Mouse (Mus musculus) kidney, adult 2 months (tissue): ENCODE data around the gene Wfdc6a. TPM values are rescaled to one million over a fixed set of nuclear protein-coding genes. Genes with fewer than 3 reads are reported as not detected.
A peak's percentile ranks its signal among the peaks of the same experiment; 100 is the strongest.

Experiments
- DNase-seq: peaks from one replicate; pipeline ENCODE4 v3.0.0; 2021
- H3K27ac ChIP-seq: fragments of 200-500 bp; 2 replicates; pipeline ENCODE4 v1.5.1; 2012; ENCODE audit warnings: low read depth, low read length, control low read depth, inconsistent platforms; ENCODE audit not compliant: insufficient read depth
- H3K27me3 ChIP-seq: fragments of 200-500 bp; replicated peaks from 2 replicates; pipeline ENCODE4 v1.6.1; 2012; ENCODE audit warnings: mild to moderate bottlenecking, moderate library complexity, low read length, inconsistent platforms; ENCODE audit not compliant: control insufficient read depth, insufficient read depth
- H3K36me3 ChIP-seq: fragments of 200-500 bp; 2 replicates; pipeline ENCODE4 v1.6.1; 2012; ENCODE audit warnings: mild to moderate bottlenecking, moderate library complexity, low read length, inconsistent platforms; ENCODE audit not compliant: control insufficient read depth, insufficient read depth
- H3K4me1 ChIP-seq: fragments of 200-500 bp; 2 replicates; pipeline ENCODE4 v1.6.1; 2011; ENCODE audit warnings: low read length; ENCODE audit not compliant: control insufficient read depth, insufficient read depth
- H3K4me3 ChIP-seq: fragments of 200-500 bp; 2 replicates; pipeline ENCODE4 v1.5.1; 2011; ENCODE audit warnings: mild to moderate bottlenecking, low read depth, low read length, control low read depth; ENCODE audit not compliant: insufficient read depth
- CTCF ChIP-seq: fragments of 200-500 bp; conservative IDR thresholded peaks from 2 replicates; pipeline ENCODE4 v1.5.1; 2011; ENCODE audit warnings: low read depth, mild to moderate bottlenecking, control low read depth, low read length, moderate library complexity, mixed read lengths; ENCODE audit not compliant: insufficient read depth, insufficient read length
- POLR2A ChIP-seq: fragments of 200-500 bp; IDR thresholded peaks from one replicate; pipeline ENCODE4 v1.6.1; 2011; ENCODE audit warnings: low read depth, low read length, control low read depth
- WGBS: fragments of 180-500 bp; shearing (Covaris S2); methylation state at CpG from one replicate; pipeline ENCODE4 v1.1.7; 2018; 5-methylcytosine and 5-hydroxymethylcytosine counted together
- polyA plus RNA-seq: library from polyadenylated mRNA; depleted of rRNA; stranded (reverse); fragments of >200 nt; gene quantifications from 2 replicates; pipeline ENCODE4 v1.2.3, GENCODE M21; 2012

Wfdc6a gene
- polyA plus RNA-seq, 1 experiment, result not detected

DNA sequence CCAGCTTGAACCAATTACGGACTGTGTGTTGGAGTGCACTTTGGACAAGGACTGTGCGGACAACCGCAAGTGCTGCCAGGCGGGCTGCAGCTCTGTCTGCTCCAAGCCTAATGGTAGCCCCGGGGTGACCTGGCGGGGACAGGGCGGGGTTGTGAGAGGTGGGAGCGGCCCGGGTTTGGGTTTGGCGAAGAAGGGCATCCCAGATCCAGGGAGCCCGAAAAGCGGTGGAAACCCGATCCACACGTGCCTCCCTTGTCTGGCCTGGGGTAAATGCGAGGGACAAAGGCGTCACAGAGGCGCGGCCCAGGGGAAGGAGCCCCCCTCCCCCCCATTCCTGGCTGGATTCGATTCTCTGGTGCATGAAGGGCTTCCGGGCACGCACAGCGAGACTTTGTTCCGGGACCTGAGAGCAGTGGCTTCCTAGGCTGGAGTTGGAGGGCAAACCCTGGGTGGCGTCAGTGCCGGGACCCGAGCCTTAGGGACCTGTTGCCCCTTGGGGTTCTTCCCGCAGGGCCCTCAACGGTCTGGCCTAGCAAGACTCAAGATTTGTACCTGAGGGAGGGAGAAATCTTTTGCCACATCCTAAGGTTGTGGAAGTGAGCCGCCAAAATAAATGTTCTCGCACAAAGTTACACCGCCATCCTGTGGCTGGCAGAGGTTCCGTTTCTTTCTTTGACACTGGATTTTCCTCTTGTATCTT is 21.8 kb downstream of the Wfdc6a start:
- TF ChIP-seq POLR2A, result no peak
- TF ChIP-seq CTCF, result peak; percentile 54
- under 1% methylated on average over 32 of the region's 32 CpGs for WGBS
- H3K27me3 ChIP-seq, result no peaks in the 10 kb centered on the region
- H3K36me3 ChIP-seq, result no peaks in the 10 kb centered on the region
- peak overlapping the region; percentile 50 for H3K4me3 ChIP-seq
- H3K4me1 ChIP-seq, result no peaks in the 10 kb centered on the region
- peak overlapping the region; percentile 51; the same call in 1 of the 2 replicates for H3K27ac ChIP-seq
- DNase-seq, result peak; percentile 62

DNA sequence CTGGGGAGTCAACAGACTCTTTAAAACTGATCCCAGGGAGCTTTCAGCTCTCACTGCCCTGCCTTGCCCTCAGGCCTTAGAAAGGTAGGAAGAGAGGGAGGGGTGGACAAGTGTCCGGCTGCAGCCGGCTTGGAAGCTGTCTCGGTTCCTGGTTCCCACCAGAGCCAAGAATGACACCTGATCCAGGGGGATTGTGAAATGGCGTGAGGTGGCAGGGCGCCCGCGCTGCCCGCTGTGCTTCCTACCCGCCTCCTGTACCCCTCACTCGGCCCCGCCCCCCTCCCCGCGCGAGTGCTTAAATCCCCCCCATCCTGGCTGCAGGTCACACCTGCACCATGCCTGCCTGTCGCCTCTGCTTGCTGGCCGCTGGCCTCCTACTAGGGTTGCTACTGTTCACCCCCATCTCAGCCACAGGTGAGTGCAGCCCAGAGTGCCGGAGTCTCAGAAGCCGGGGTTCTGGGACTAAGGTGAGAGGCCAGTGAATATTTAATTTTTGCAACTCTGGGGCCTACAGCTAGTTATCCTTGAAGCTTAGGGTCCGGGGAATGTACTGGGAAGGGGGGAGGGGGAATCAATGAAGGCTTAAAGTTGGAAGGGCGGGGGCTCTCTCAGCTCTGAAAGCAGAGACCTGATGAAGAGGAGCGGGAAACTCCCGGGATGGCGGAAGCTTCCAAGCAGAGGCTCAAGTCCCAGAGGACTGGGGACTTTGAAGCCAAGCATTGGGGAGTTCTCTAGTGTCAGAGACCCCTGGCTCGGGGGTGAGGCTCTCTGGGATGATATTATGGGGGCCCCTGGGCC is 22.7 kb downstream of the Wfdc6a start, which contains the start of gene Wfdc2:
TSS of gene Wfdc2 (plus strand) at position 23 of the 798 bp plus-strand sequence.
- TF ChIP-seq POLR2A, result no peak
- no peak for TF ChIP-seq CTCF
- peak within 1 kb of the TSS; percentile 51 for H3K27ac ChIP-seq

DNA sequence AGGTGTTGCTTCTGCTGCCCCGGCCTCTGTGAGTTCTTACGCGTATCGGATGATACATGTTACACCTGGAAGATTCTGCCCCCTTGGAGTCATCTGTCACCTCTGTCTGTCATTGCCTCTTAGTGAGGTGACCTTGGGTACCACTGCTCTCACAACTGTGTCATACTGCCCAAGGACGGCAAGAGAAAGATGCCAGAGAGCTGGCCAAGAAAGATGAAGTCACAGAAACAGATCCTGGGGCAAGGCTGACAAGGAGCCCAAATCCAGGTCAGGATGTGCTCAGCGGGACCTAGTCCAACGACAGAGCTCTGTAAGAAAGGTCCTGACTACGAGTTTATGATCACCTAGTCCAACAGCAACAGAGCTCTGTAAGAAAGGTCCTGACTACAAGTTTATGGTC is 25.1 kb downstream of the Wfdc6a start:
- H3K27ac ChIP-seq, result no peak overlapping the region
- H3K27me3 ChIP-seq, result no peaks in the 10 kb centered on the region
- H3K4me1 ChIP-seq, result no peaks in the 10 kb centered on the region
- no peaks in the 10 kb centered on the region for H3K36me3 ChIP-seq
- DNase-seq, result no peak
- H3K4me3 ChIP-seq, result no peak overlapping the region
- 89% methylated on average over 8 of the region's 8 CpGs for WGBS
- no peak for TF ChIP-seq CTCF
- TF ChIP-seq POLR2A, result no peak

More for the DNA sequence above, 22.7 kb downstream of the Wfdc6a start, which contains the start of gene Wfdc2:
- Histone ChIP-seq H3K27me3 (no peaks in the 10 kb centered on the region), H3K4me3 (peak within 1 kb of the TSS; percentile 50), H3K36me3 (no peaks in the 10 kb centered on the region), H3K4me1 (no peaks in the 10 kb centered on the region)
- DNase-seq, result peak; percentile 75
- WGBS, result 16% methylated on average over 24 of the region's 24 CpGs

GRCm38 (mm10) chr2:164558991-164559645 is 26.1 kb downstream of the Wfdc6a start:
- no peak for TF ChIP-seq POLR2A
- no peak for TF ChIP-seq CTCF
- DNase-seq, result no peak
- no peak overlapping the region for H3K4me3 ChIP-seq
- H3K36me3 ChIP-seq, result no peaks in the 10 kb centered on the region
- H3K4me1 ChIP-seq, result no peaks in the 10 kb centered on the region
- no peak overlapping the region for H3K27ac ChIP-seq
- no peaks in the 10 kb centered on the region for H3K27me3 ChIP-seq
- WGBS, result 62% methylated on average over 16 of the region's 16 CpGs

DNA sequence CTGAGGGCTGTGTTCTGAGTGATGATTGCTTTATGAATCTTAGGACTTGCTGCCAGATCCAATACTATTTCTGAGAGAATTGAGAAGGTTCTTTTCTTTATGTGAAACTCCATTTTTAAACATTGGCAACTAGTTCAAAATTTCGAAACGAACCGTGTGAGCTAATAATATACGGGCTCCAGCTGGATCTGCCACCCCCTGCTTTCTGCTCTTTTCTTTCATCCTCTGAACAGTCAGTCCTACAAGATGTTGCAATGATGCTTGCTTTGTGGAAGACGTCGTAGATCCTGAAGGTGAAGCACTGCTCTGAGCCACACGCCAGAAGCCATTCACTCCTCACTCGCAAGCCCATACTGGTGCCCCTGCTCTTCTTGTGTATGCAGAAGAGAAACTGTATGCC is 26.8 kb downstream of the Wfdc6a start:
- DNase-seq, result no peak
- no peak for TF ChIP-seq POLR2A
- TF ChIP-seq CTCF, result no peak
- Histone ChIP-seq H3K4me3 (no peak overlapping the region), H3K4me1 (no peaks in the 10 kb centered on the region), H3K27me3 (no peaks in the 10 kb centered on the region), H3K27ac (no peak overlapping the region), H3K36me3 (no peaks in the 10 kb centered on the region)
- WGBS, result 90% methylated on average over 8 of the region's 8 CpGs

DNA sequence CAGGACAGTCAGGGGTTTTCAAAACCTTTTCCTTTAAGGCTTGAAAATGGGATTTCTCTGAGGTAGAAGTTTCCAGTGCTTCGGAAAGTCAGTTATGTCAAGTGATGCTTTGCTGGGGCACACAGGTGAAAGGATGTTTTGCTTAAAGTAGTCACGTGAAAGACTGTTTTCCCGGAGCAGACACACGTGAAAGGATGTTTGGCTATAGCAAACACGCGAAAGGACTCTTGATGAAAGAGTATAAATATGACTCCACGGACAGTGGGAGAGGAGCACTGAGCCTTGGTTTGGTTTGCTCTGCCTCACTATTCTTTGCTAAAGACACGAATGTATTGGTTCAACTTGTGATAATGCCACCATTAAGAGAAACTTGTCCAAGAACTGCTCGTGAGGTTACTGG is 33.7 kb downstream of the Wfdc6a start:
- Histone ChIP-seq H3K27me3 (no peaks in the 10 kb centered on the region), H3K4me3 (no peak overlapping the region), H3K36me3 (no peaks in the 10 kb centered on the region), H3K27ac (no peak overlapping the region), H3K4me1 (no peaks in the 10 kb centered on the region)
- DNase-seq, result no peak
- WGBS, result 90% methylated on average over 9 of the region's 9 CpGs
- TF ChIP-seq POLR2A, result no peak
- no peak for TF ChIP-seq CTCF

DNA sequence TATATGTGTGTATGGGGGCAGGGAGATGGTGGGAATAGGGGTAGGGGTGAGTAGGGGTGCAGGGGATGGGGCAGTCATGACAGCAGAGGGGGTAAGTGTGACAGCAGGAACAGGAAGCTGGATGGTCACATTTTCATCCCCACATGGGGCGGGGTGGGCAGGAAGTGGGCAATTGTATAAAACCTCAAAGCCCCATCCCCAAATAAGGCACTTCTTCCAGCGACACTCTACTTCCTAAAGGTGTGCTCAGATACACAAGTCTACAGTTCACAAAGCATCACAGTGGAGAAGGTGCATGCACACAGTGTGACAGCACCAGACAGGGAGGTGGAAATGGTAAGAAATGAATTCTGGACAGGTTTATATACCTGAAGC is 34.4 kb downstream of the Wfdc6a start:
- 72% methylated on average over 2 of the region's 2 CpGs for WGBS
- H3K4me1 ChIP-seq, result no peaks in the 10 kb centered on the region
- H3K4me3 ChIP-seq, result no peak overlapping the region
- no peaks in the 10 kb centered on the region for H3K36me3 ChIP-seq
- TF ChIP-seq CTCF (no peak), POLR2A (no peak)
- no peak for DNase-seq
- H3K27ac ChIP-seq, result no peak overlapping the region
- no peaks in the 10 kb centered on the region for H3K27me3 ChIP-seq
